Mouse (Mus musculus): ENCODE data around the gene Bzw2. TPM values are rescaled to one million over a fixed set of nuclear protein-coding genes. Genes with fewer than 3 reads are reported as not detected.
A peak's percentile ranks its signal among the peaks of the same experiment; 100 is the strongest.
"Not testable (repeated sequence)": the region's sequence is repeated elsewhere in the genome, so short reads cannot be mapped to it uniquely, and the experiment has no call there.

Gene Bzw2
- 12.5 and 13.0 TPM in 2 replicates for polyA plus RNA-seq (2012; rRNA removed)

GRCm38 (mm10) chr12:36157638-36158308, at the start of gene Bzw2:
Bzw2 (minus strand) TSS chr12:36158080.
- no peak for DNase-seq (ENCODE audit: low read depth)

GRCm38 (mm10) chr12:36207072-36207799, 49.4 kb upstream of the Bzw2 start:
- no peak for DNase-seq (ENCODE audit: low read depth)

GRCm38 (mm10) chr12:36205579-36206119, 47.8 kb upstream of the Bzw2 start:
- not testable (repeated sequence) for DNase-seq (ENCODE audit: low read depth)

GRCm38 (mm10) chr12:36194976-36195375, 37.1 kb upstream of the Bzw2 start:
- DNase-seq (ENCODE audit: low read depth) = no peak

- no peak for DNase-seq (ENCODE audit: low read depth)
Measured at GRCm38 (mm10) chr12:36190343-36190742, 32.5 kb upstream of the Bzw2 start.

- no peak for DNase-seq (ENCODE audit: low read depth)
Measured at GRCm38 (mm10) chr12:36189610-36190009, 31.7 kb upstream of the Bzw2 start.

GRCm38 (mm10) chr12:36187081-36187480, 29.2 kb upstream of the Bzw2 start:
- no peak for DNase-seq (ENCODE audit: low read depth)

- DNase-seq (ENCODE audit: low read depth) = no peak
Measured at GRCm38 (mm10) chr12:36182570-36182969, 24.7 kb upstream of the Bzw2 start.

GRCm38 (mm10) chr12:36177227-36177626, 19.3 kb upstream of the Bzw2 start:
- DNase-seq (ENCODE audit: low read depth) = no peak

GRCm38 (mm10) chr12:36165299-36165698, 7.4 kb upstream of the Bzw2 start:
- DNase-seq (ENCODE audit: low read depth) = no peak

- no peak for DNase-seq (ENCODE audit: low read depth)
Measured at GRCm38 (mm10) chr12:36164126-36164791, 6.4 kb upstream of the Bzw2 start.

- DNase-seq (ENCODE audit: low read depth) = no peak
Measured at GRCm38 (mm10) chr12:36157304-36157637, 609 bp downstream of the Bzw2 start.

GRCm38 (mm10) chr12:36156637-36157303, 1.1 kb downstream of the Bzw2 start, which contains the start of gene Ankmy2:
Ankmy2 (plus strand) TSS chr12:36157114.
- peak; percentile 73 for DNase-seq (ENCODE audit: low read depth)

- DNase-seq (ENCODE audit: low read depth) = no peak
Measured at GRCm38 (mm10) chr12:36156101-36156636, 1.7 kb downstream of the Bzw2 start.

GRCm38 (mm10) chr12:36155141-36155641, 2.7 kb downstream of the Bzw2 start:
- no peak for DNase-seq (ENCODE audit: low read depth)

GRCm38 (mm10) chr12:36150737-36151136, 7.1 kb downstream of the Bzw2 start:
- DNase-seq (ENCODE audit: low read depth) = no peak

- no peak for DNase-seq (ENCODE audit: low read depth)
Measured at GRCm38 (mm10) chr12:36150265-36150664, 7.6 kb downstream of the Bzw2 start.

- DNase-seq (ENCODE audit: low read depth) = no peak
Measured at GRCm38 (mm10) chr12:36146230-36147011, 11.5 kb downstream of the Bzw2 start.

- DNase-seq (ENCODE audit: low read depth) = no peak
Measured at GRCm38 (mm10) chr12:36140401-36140800, 17.5 kb downstream of the Bzw2 start.

- DNase-seq (ENCODE audit: low read depth) = no peak
Measured at GRCm38 (mm10) chr12:36137192-36137591, 20.7 kb downstream of the Bzw2 start.

- DNase-seq (ENCODE audit: low read depth) = no peak
Measured at GRCm38 (mm10) chr12:36136285-36136684, 21.6 kb downstream of the Bzw2 start.
